Mouse (Mus musculus): ENCODE data around the gene Daam1. TPM values are rescaled to one million over a fixed set of nuclear protein-coding genes. Genes with fewer than 3 reads are reported as not detected.
A peak's percentile ranks its signal among the peaks of the same experiment; 100 is the strongest.

Gene Daam1
- total RNA-seq, 2 experiments from 2014 or later: 77.3 to 83.6 TPM

DNA sequence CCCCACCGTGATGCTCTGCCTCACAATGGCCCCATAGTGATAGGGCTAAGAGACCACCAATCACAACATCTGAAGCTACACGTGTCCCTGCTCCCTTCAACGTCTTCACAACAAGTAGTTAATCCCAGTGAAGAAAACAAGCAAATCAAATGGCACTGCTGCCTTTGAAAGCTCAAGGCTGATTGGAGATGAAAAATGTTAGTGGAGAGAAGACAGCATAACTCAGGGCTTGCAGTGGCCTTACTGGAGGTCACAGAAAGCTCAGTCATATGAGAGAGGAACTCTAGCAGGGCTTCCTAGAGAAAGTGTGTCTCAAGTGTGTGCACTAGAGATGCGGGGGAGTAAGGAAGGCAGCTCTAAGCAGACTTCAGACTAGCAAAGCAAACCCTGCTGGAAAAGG lies 131.7 kb downstream of the Daam1 start:
- DNase-seq (ENCODE audit: low spot score in 2 of 2): no peak

DNA sequence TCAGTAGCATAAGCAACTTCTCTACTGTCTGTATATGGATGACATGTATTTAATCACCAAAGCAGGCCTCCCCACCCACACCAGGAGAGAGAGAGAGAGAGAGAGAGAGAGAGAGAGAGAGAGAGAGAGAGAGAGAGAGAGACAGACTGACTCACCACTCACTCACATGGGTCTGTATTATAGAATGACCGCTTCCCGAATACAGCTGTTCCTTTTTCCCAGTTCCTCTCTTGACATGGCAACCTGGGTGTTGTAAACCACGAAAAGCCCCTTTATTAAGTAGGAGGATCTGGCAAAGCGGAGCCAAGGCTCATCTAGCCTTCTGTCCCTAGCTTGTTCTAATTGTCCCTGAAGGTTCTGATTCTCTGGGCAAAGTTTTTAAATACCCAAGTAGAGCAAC lies 137.7 kb downstream of the Daam1 start:
- DNase-seq (ENCODE audit: low spot score in 2 of 2): no peak

DNA sequence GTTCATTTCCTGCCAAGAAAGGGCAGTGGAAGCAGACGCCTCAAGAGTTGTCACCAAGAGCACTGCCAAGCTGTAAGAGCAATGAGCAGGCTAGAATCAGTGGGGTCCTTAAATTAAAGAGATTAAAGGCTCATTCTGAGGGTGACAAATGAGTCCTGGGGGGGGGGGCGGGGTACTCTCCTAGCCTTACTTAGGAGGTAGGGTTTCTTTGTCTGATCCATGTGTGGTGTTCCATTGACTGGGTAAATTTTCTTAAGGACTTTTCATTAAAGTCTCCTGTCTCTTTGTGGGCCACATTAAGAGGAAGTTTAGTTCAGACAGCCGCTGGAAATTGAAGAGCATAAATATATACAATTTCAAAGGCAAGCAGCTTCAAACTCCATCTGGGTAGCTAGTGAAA lies 138.1 kb downstream of the Daam1 start:
- DNase-seq (ENCODE audit: low spot score in 2 of 2): no peak

DNA sequence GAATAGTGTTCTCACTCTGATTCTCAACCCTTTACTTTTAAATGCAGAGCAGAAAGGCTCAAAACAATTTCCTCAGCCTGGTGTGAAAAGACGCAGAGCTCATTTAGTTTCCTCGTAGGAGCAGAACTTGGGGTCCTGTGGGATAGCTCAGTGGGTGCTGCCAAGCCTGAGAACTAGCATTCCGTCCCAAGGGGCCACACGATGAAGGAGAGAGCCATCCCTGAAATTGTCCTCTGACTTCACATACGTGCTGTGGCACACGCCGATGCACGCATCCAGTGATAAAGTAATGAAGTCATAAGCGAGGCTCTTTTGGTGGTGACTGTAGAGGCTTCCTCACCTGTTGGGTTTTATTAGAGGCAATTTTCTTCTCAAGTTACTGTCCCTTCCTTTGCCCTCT lies 138.6 kb downstream of the Daam1 start:
- no peak for DNase-seq (ENCODE audit: low spot score in 2 of 2)

DNA sequence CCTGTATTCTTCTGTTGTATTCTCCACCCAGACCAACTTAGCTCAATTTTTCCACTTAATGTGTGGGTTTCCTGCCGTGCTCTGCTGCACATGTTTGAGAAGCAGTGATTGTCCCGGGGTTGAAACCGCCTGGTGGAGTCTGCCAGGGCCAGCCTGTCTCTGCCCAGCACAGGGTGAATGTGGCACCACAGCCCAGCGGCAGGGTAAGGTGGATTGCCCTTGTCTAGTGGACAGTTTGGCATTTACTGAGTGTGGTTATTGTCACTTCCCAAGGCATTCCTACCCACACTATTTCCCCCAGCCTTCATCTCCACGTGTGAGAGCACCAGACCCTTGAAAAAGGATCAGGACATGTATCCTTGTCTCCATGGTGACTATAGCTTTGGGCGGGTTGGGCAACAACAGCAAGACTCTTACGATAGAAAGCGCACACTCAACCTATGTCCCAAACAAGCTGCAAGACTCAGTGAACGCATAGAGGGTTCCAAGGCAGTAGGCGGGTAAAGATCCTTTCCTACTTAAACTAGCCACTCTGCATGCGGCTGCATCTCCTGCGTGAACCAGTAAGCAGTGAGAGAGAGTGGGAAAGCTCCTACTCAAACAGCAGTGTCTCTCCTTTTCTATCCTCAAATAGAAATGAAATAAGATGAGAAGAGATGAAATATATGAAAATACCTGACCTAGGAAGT lies 139.2 kb downstream of the Daam1 start:
- no peak for DNase-seq (ENCODE audit: low spot score in 2 of 2)

DNA sequence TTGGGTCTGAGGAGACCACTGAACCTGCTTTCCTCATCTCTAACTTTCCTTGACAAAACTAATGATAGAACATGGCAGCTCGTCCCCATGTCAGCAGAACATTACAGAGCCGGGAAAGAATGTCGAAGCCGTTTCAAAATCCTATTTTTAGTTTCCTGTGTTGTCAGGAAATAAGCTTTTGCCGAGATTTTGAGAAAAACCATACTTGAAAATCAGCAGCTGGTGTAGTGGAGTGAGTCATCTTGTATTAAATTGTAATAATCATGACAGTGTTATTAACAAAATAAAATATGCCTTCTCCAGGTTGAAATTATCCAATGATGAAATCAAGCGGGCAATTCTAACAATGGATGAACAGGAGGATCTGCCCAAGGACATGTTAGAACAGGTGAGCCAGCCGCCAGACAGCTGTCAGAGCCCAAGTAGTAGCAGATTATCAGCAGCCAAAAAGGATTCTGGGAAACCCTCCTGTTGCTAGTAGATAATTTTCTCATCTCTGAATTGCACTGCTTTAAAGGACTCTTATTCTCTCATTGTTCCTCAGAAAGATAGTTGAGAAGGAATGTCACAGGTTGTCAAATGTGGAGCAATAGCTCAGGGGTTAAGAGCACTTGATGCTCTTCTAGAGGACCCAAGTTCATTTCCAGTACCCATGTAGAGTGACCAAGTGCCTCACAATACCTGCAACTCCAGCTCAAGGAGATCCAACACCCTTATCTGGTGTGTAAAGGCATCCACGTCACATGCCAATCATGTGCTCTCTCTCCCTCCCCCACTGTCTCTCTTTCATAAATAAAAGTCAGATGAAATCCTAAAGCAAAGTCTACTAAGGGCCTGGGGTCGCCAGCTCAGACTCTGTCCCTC lies 140.1 kb downstream of the Daam1 start:
- DNase-seq (ENCODE audit: low spot score in 2 of 2): no peak

DNA sequence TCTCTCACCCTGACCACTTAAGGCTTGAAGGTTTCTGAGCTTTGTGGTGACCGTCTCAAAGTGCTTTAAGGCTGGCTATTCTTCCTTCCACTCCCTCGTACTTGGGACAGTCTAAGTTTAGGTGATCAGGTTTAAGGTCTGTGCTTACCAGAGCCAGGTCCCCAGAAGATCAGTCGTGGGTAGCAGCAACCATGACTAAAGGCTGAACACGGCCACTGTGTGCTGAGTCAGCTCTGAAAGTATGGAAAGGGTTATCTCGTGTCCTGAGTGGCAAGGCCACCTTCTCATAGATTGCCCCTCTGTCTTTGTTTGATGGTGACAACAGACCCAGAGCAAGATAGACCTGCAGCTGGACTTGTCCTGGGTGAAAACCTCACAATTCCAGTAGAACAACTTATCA lies 141.2 kb downstream of the Daam1 start:
- no peak for DNase-seq (ENCODE audit: low spot score in 2 of 2)

DNA sequence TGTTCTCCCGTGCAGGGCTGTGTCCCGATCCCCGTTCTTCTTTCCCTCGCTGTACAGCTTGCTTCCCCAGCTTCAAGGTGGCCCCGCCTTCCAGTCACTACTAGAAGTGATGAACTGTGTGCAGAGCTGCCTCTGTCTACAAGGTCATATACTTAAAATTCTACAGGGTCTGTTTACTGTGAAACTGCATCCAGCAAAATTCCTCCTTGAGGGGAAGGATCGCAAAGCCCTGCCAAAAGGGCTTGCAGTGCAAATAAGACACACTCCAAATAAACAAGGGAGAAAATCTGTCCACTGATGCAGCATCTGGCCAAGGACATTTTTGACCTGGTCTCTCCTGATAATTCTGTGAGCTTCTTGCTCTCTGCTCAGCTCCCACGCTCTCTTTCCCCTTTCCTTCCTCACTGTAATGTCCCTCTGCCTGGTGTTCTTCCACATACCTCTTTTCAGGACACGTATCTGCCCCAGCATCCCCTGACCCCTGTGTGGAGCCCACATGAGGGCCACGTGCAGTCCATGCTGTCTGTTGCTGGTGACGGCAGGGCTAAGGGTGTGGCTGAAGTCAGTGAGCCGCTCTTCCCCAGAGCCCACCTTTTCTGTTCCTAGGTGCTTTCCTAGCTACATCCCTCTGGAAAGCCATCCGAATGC lies 141.9 kb downstream of the Daam1 start:
- no peak for DNase-seq (ENCODE audit: low spot score in 2 of 2)

DNA sequence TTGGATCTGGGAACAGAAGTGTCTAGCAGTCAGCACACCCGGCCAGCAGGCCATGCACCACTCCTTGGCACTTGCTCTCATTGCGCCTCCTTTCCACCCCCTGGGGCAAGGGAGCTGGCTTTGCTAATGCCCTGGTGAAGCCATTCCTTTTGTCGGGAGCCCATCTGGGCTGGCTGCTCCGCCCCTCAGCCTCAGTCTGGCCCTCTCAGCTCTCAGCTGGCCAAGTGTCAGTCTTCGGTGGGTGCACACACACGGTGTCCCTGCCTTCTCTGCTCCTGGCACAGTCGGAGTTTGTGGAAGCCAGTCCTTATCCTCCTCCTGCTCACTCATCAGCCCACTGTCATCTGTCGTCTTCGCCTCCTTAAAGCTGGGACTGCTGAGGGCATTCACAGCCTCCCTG lies 142.7 kb downstream of the Daam1 start:
- DNase-seq (ENCODE audit: low spot score in 2 of 2): peak in 1 of 2 experiments; percentile 52

DNA sequence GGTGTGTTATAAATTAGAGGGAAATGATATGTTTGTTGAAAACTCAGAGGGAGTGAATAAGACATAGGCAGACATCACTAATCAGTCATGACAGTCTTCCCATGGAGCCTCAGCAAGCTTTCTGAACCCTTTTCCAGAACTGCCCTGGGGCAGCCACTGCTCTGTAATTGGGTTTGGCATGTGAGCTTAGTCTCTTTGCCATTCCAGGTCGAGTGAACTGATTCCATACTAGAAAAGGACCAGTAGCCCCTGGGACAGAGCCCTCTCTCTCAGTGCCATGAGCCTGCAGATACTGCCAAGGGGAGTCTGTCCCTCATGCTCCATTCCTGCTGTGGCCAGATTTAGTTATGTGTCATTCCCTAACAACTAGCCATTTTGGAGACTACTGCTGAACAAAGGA lies 144.7 kb downstream of the Daam1 start:
- DNase-seq (ENCODE audit: low spot score in 2 of 2): peak in 1 of 2 experiments; percentile 56

DNA sequence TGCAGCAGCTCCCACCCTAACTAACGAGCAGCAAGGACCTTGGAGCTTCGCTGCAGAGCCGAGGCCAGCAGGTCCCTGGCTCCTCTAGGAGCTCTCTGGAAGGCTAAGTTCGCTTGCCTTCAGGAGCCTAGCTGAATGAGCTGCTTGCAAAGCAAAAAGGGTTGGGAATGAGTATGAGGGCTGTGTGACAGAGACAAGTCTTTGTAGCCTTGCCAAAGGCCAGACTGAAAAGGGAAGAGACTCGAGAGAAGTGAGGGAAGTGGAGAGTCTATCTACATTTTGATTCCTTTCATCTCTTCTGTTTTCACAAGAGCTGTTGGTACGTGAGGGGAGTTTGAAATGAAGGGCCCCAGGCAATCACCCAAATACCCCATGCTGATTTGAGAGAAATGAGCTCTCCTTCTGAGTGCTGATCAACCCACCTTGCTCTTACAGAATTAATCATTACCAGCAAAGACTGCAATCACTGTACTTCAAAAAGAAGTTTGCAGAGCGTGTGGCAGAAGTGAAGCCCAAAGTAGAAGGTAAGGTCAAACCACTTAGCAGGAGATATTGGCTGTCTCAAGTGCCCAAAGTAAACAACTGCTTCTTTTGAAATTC lies 145.6 kb downstream of the Daam1 start:
- DNase-seq (ENCODE audit: low spot score in 2 of 2): peak in 1 of 2 experiments; percentile 67

DNA sequence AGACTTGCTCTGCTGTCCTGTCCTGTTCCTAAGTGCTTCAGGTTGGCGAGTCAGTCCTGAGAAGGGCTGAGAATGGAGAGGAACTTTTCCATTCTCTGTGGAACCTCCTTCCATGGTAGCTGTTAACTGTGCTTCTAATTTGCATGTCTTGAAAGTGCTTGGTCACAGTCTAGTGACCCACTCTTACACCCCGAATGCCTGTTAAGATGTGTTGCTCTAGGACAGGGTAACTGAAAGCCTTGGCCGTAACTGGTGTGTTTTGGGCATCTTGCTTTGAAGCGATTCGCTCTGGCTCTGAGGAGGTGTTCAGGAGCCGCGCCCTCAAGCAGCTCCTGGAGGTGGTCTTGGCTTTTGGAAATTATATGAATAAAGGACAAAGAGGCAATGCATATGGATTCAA lies 146.5 kb downstream of the Daam1 start:
- no peak for DNase-seq (ENCODE audit: low spot score in 2 of 2)

DNA sequence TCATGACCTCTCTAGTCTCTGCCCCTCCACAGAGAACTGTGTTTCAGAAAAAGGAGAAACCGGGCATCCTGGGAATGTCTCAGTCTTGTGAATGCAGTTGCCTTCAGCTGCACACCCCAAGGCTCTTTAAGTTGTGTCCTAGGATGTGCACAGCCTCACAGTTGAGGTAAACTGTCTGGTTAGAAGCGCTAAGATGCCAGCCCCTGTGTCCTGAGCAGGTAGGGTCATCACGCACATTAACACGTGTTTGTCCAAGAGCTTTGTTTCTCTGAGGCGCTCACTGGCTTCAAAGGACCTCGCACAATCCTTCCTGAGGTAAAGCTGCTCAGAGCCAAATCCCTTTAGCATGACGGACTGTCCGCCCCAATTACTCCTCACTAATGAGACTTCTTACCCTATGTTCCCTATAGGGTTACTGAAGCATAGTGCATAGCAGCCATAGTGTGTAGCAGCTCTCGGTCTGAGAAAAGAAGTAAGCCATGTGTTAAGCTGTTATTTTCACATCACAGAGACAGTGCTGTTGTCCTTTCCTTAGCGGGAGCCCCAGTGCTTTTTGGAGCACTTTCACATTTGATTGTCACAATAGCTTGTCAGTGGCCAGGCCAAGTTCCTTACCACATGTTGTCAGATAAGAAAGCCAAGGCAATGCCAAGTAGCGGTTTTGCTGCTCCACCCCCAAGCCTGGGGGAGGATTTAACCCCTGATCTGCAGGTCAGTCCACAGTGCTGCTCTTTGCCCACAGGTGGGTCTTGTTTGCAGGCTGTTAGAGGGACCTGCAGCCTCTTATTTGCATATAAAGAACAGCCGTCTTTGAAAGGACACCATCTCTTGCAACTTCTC lies 147.9 kb downstream of the Daam1 start:
- no peak for DNase-seq (ENCODE audit: low spot score in 2 of 2)

DNA sequence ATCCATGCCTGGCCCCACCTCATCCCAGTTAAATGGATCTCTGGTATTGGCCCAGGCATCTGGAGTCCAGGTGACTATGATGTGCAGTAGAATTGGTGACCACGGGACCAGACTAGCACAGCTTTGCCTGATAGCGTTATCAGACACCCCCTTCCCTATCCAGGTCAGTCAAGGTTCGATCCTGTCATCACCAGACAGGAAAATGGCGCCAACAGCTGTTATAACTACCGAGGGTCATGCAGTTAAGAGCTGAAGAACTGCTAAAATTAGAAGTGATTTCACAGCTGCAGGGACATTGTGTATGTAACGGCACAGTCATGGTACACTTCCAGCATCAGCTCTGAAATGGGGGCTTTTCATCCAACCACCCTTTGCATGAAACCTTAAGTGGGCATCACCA lies 149.3 kb downstream of the Daam1 start:
- DNase-seq (ENCODE audit: low spot score in 2 of 2): no peak

DNA sequence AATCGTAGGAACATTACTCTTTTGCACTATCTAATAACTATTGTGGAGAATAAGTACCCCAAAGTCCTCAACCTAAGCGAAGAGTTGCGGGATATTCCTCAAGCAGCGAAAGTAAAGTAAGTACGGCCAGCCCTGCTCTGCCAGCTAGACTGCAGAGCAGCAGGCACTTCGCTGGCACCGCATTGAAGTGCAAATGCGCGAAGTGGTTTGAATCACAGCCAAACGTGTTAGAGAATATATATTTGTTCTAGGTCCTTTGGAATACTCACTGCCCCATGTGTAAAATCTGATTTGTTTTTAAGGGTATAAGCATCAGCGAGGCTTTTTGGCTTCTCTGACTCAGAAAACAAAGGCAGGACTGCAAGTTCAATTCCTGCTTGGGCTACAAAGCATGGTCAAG lies 149.9 kb downstream of the Daam1 start:
- no peak for DNase-seq (ENCODE audit: low spot score in 2 of 2)

DNA sequence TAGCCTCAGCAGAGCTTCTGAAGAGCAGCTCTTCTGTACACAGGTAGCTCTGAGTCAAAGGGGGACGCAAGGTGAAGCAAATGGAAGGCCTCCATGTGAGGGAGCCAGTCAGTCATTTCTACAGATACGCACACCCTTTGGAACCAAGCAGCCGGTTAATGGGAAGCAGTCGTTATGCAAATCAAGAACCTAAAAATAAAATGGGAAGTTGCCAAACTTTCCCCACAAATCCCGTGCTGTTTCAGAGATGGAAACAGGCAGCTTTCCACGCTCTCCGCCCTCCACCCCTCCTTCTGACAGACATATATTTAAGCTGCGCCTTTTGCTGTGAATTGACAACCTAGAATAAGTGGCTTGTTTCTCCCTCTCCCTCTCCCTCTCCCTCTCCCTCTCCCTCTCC lies 150.4 kb downstream of the Daam1 start:
- DNase-seq (ENCODE audit: low spot score in 2 of 2): peak in 1 of 2 experiments; percentile 81

DNA sequence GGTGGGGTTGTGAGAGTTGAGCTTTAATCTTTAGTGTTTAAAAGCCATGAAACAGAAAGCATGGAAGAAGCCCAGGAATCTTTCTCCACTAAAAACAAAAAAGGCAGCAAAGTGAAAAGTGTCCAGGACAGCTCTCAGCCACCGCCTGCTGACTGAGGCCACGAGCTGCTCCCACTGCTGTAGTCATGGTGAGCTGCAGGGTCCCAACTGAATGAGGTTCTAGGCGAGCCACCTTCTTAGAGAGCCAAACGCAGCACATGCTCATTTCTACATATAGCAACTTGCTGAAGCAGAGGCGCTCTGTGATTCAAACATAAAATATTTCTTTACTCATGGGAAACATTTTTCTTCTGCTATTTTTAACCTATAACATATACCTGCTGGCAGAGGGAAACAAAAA lies 150.9 kb downstream of the Daam1 start:
- peak in 1 of 2 experiments; percentile 37 for DNase-seq (ENCODE audit: low spot score in 2 of 2)

DNA sequence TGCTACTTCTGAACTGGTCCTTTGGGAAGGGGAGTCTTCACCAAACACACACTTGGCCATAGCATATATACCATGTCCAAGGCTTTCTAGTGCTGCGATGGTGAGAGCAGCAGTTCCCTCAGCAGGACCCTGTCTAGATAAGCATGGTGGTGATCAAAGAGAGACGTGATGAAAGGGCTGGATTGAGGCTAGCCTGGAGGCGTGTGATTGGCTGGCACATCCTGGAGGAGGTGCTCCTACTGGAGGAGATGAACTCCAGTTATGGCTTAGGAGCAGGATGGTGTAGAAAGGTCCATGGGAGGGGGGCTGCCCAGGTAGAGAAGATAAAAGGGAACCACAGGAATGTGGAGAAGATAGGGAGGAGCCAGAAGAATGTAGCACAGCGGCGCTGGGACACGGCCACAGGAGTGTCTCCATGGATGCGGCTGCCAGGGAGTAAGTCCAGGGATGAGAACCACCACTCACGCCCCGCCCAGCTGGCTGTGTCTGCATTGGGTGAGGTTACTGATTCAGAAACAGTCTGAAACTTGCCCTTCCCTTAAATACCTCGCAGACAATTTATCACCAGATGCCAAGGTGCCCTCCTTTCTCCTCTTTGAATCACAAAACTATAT lies 152.3 kb downstream of the Daam1 start:
- DNase-seq (ENCODE audit: low spot score in 2 of 2): no peak

DNA sequence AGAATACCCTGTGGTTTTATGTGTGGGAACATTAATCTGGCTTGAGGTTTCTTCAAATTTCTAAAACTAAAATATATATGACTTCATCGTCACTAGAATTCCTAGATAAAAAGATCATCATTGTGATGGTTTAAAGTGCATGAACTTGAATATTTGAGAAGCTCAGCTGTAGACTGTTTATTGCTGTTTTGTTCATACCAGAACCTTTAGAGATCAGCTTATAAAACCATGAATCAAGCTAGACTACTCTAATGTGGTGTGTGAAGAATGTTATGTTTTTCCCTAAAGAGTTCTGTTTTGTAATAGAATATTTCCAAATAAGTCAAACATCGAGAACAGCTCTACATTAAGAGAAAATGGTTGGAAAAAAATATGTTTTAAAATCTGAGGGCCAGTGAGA lies 156.3 kb downstream of the Daam1 start:
- DNase-seq (ENCODE audit: low spot score in 2 of 2): no peak

DNA sequence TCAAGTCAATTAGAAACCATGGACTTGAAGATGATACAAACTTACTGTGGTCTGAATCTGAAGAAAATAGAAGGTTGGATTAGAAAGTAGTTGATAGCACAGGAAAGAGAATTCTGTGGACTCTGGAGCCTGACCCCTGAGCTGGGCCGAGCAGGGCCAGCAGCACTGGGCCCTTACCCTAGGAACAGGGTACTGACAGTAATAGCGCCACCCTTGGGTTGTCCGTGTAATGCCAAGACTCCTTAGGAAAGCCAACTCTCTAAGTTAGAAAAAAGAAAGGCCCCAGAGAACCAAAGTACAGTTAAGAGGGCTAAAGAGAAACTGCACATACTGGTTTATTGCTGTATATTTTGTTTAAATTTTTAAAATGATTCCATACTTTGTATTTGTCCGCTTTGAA lies 157.0 kb downstream of the Daam1 start:
- no peak for DNase-seq (ENCODE audit: low spot score in 2 of 2)
